Mouse (Mus musculus): ENCODE results near the gene Gzmm. TPM values are rescaled to one million over a fixed set of nuclear protein-coding genes. Genes with fewer than 3 reads are reported as not detected.
A peak's percentile ranks its signal among the peaks of the same experiment; 100 is the strongest.
"Not testable (repeated sequence)": the region's sequence is repeated elsewhere in the genome, so short reads cannot be mapped to it uniquely, and the experiment has no call there.

Gene Gzmm
- total RNA-seq, 2 experiments from 2014 or later: 0.92 to 2.4 TPM

- ATAC-seq (ENCODE audit: poor library complexity, severe bottlenecking): no peak
Observed at GRCm38 (mm10) chr10:79700676-79701075, 11.9 kb downstream of the Gzmm start.

GRCm38 (mm10) chr10:79701443-79702129, 12.8 kb downstream of the Gzmm start:
- no peak for ATAC-seq (ENCODE audit: poor library complexity, severe bottlenecking)

GRCm38 (mm10) chr10:79702970-79703369, 14.2 kb downstream of the Gzmm start:
- ATAC-seq (ENCODE audit: poor library complexity, severe bottlenecking): not testable (repeated sequence)

GRCm38 (mm10) chr10:79703541-79703940, 14.7 kb downstream of the Gzmm start:
- ATAC-seq (ENCODE audit: poor library complexity, severe bottlenecking): no peak

GRCm38 (mm10) chr10:79704065-79704969, 15.5 kb downstream of the Gzmm start, which contains the start of gene Bsg:
Gene Bsg (plus strand): TSS chr10:79704491.
- ATAC-seq (ENCODE audit: poor library complexity, severe bottlenecking): peak; percentile 98

GRCm38 (mm10) chr10:79704970-79705360, 16.1 kb downstream of the Gzmm start:
- ATAC-seq (ENCODE audit: poor library complexity, severe bottlenecking): no peak

GRCm38 (mm10) chr10:79705951-79706350, 17.1 kb downstream of the Gzmm start:
- ATAC-seq (ENCODE audit: poor library complexity, severe bottlenecking): no peak

- ATAC-seq (ENCODE audit: poor library complexity, severe bottlenecking): no peak
Observed at GRCm38 (mm10) chr10:79706406-79707094, 17.7 kb downstream of the Gzmm start.

- ATAC-seq (ENCODE audit: poor library complexity, severe bottlenecking): no peak
Observed at GRCm38 (mm10) chr10:79707162-79707561, 18.3 kb downstream of the Gzmm start.

GRCm38 (mm10) chr10:79707759-79708158, 18.9 kb downstream of the Gzmm start:
- no peak for ATAC-seq (ENCODE audit: poor library complexity, severe bottlenecking)

GRCm38 (mm10) chr10:79708668-79709067, 19.8 kb downstream of the Gzmm start:
- no peak for ATAC-seq (ENCODE audit: poor library complexity, severe bottlenecking)

GRCm38 (mm10) chr10:79709307-79709706, 20.5 kb downstream of the Gzmm start:
- ATAC-seq (ENCODE audit: poor library complexity, severe bottlenecking): no peak

- ATAC-seq (ENCODE audit: poor library complexity, severe bottlenecking): no peak
Observed at GRCm38 (mm10) chr10:79712029-79712428, 23.2 kb downstream of the Gzmm start.

GRCm38 (mm10) chr10:79712499-79713126, 23.8 kb downstream of the Gzmm start:
- peak; percentile 59 for ATAC-seq (ENCODE audit: poor library complexity, severe bottlenecking)

- no peak for ATAC-seq (ENCODE audit: poor library complexity, severe bottlenecking)
Observed at GRCm38 (mm10) chr10:79713163-79713562, 24.3 kb downstream of the Gzmm start.

GRCm38 (mm10) chr10:79714996-79715395, 26.2 kb downstream of the Gzmm start:
- no peak for ATAC-seq (ENCODE audit: poor library complexity, severe bottlenecking)

GRCm38 (mm10) chr10:79716254-79716987, 27.6 kb downstream of the Gzmm start, which contains the start of gene Hcn2:
Gene Hcn2 (plus strand): TSS chr10:79716634.
- no peak for ATAC-seq (ENCODE audit: poor library complexity, severe bottlenecking)

- ATAC-seq (ENCODE audit: poor library complexity, severe bottlenecking): peak; percentile 14; the same call in 1 of the 2 replicates
Observed at GRCm38 (mm10) chr10:79716988-79717355, 28.2 kb downstream of the Gzmm start.

GRCm38 (mm10) chr10:79717640-79718357, 29.0 kb downstream of the Gzmm start:
- peak; percentile 61 for ATAC-seq (ENCODE audit: poor library complexity, severe bottlenecking)
